Mouse (Mus musculus) yolk sac, embryonic 10.5 days (tissue): ENCODE data around the gene Polr3c.
"Not testable (repeated sequence)": the region's sequence is repeated elsewhere in the genome, so short reads cannot be mapped to it uniquely, and the experiment has no call there.

ENCODE experiments used
- DNase-seq: peaks from one replicate; pipeline ENCODE4 v3.0.0-alpha.2; 2017; ENCODE audit warnings: low spot score

Polr3c gene

GRCm38 (mm10) chr3:96708684-96709064, 18.8 kb downstream of the Polr3c start:
- DNase-seq: no peak

GRCm38 (mm10) chr3:96707903-96708683, 19.3 kb downstream of the Polr3c start, which contains the start of gene Nudt17:
TSS of gene Nudt17 (minus strand) at chr3:96708562.
- DNase-seq: peak; percentile 50

- DNase-seq: no peak
These were observed 20.4 kb downstream of the Polr3c start for GRCm38 (mm10) chr3:96706984-96707383.

GRCm38 (mm10) chr3:96706217-96706616, 21.2 kb downstream of the Polr3c start:
- DNase-seq: no peak

- DNase-seq: no peak
These were observed 22.6 kb downstream of the Polr3c start for GRCm38 (mm10) chr3:96704778-96705177.

- no peak for DNase-seq
These were observed 26.4 kb downstream of the Polr3c start for GRCm38 (mm10) chr3:96701003-96701402.

GRCm38 (mm10) chr3:96700376-96700775, 27.1 kb downstream of the Polr3c start:
- no peak for DNase-seq

- no peak for DNase-seq
These were observed 28.3 kb downstream of the Polr3c start for GRCm38 (mm10) chr3:96698993-96699690.

GRCm38 (mm10) chr3:96696766-96697732, 30.4 kb downstream of the Polr3c start:
- DNase-seq: peak; percentile 92

- peak; percentile 86 for DNase-seq
These were observed 31.1 kb downstream of the Polr3c start, which contains the start of gene Pias3 for GRCm38 (mm10) chr3:96696198-96696765. TSS of gene Pias3 (plus strand) at chr3:96696384.

- DNase-seq: no peak
These were observed 33.8 kb downstream of the Polr3c start for GRCm38 (mm10) chr3:96693579-96693978.

GRCm38 (mm10) chr3:96692506-96692905, 34.9 kb downstream of the Polr3c start:
- no peak for DNase-seq

GRCm38 (mm10) chr3:96690298-96690697, 37.1 kb downstream of the Polr3c start:
- DNase-seq: no peak

- no peak for DNase-seq
These were observed 38.6 kb downstream of the Polr3c start for GRCm38 (mm10) chr3:96688854-96689253.

- not testable (repeated sequence) for DNase-seq
These were observed 41.4 kb downstream of the Polr3c start for GRCm38 (mm10) chr3:96686057-96686456.

- no peak for DNase-seq
These were observed 42.6 kb downstream of the Polr3c start for GRCm38 (mm10) chr3:96684822-96685156.

GRCm38 (mm10) chr3:96684151-96684821, 43.1 kb downstream of the Polr3c start:
- no peak for DNase-seq

GRCm38 (mm10) chr3:96683496-96683895, 43.9 kb downstream of the Polr3c start:
- no peak for DNase-seq

GRCm38 (mm10) chr3:96680269-96680956, 47.0 kb downstream of the Polr3c start:
- DNase-seq: no peak

GRCm38 (mm10) chr3:96679159-96679674, 48.2 kb downstream of the Polr3c start:
- DNase-seq: no peak
